Comparison of ENCODE assay signal across 26 mouse cellular contexts in genomic region chr16:85074889-85075288, GRCm38 (mm10).
"Had no signal": no experiment of that assay in that cellular context is flagged by ENCODE, and none has a peak within 500 bp of the region (broad histone marks: within the 10 kb centered on the region; RNA-seq: fewer than 3 reads in every experiment).

No protein-coding gene starts in this region.

- H3K9me3 ChIP-seq: heart, embryonic 13.5 days; heart, embryonic 15.5 days; hindbrain, embryonic 10.5 days; hindbrain, embryonic 12.5 days; intestine, embryonic 15.5 days; limb, embryonic 10.5 days; limb, embryonic 12.5 days had no signal

- DNase-seq: gastrocnemius, adult 2 months; gastrocnemius, postnatal 10 days; gastrocnemius, postnatal 25 days; heart, adult 18-20 months; heart, postnatal 14 days; heart, postnatal 4 days; kidney, adult 18-20 months; kidney, adult 8-10 months; kidney, postnatal 10 days; kidney, postnatal 25 days; kidney, postnatal 4 days; liver had no signal

- H3K9ac ChIP-seq: heart, embryonic 13.5 days; heart, embryonic 15.5 days; hindbrain, embryonic 12.5 days; hindbrain, embryonic 14.5 days; intestine, embryonic 15.5 days; limb, embryonic 12.5 days had no signal

- ATAC-seq: hindbrain, embryonic 16.5 days; inflammation-experienced regulatory T-cells, adult 6 months; intestine, postnatal 0 days had no signal

- H3K4me3 ChIP-seq: gastrocnemius, adult 2 months; heart, embryonic 13.5 days; heart, embryonic 15.5 days; hindbrain, embryonic 10.5 days; hindbrain, embryonic 12.5 days; intestine, embryonic 15.5 days; layer of hippocampus, adult 2 months; left cerebral cortex, adult 2 months; limb, embryonic 10.5 days; limb, embryonic 12.5 days had no signal

- H3K27me3 ChIP-seq: heart, embryonic 13.5 days; heart, embryonic 15.5 days; hindbrain, embryonic 12.5 days; intestine, embryonic 15.5 days; limb, embryonic 12.5 days had no signal

- H3K27ac ChIP-seq: gastrocnemius, adult 2 months; heart, embryonic 13.5 days; heart, embryonic 15.5 days; hindbrain, embryonic 10.5 days; hindbrain, embryonic 12.5 days; hindbrain, embryonic 14.5 days; intestine, embryonic 15.5 days; layer of hippocampus, adult 2 months; left cerebral cortex, adult 2 months; limb, embryonic 10.5 days; limb, embryonic 12.5 days had no signal

- H3K4me2 ChIP-seq: heart, embryonic 11.5 days; heart, embryonic 13.5 days; heart, embryonic 15.5 days; hindbrain, embryonic 12.5 days; hindbrain, embryonic 14.5 days; intestine, embryonic 15.5 days; limb, embryonic 12.5 days had no signal

- H3K4me1 ChIP-seq: heart, embryonic 15.5 days; hindbrain, embryonic 12.5 days; intestine, embryonic 15.5 days; limb, embryonic 10.5 days; limb, embryonic 12.5 days had no signal
